Comparison of ENCODE assay signal across 14 mouse cellular contexts in genomic region chr16:29818807-29819440, GRCm38 (mm10).
A peak's percentile ranks its signal among the peaks of the same experiment; 100 is the strongest.
DNase-seq lines count a peak whose midpoint lies in the region; ATAC-seq and TF ChIP-seq lines count a peak whose summit lies in the region.
"Had no signal": no experiment of that assay in that cellular context is flagged by ENCODE, and none has a peak within 500 bp of the region (broad histone marks: within the 10 kb centered on the region; RNA-seq: fewer than 3 reads in every experiment).

No protein-coding gene starts in this region.

- peak; percentile 98 for DNase-seq in heart, adult 11 months
- DNase-seq in heart, postnatal 36 days: no peak
- no peak for DNase-seq in testis, postnatal 10 days (ENCODE audit: low spot score)
- no peak for DNase-seq in midbrain, postnatal 0 days (ENCODE audit: low spot score)
- DNase-seq in thymus, postnatal 14 days: no peak
- DNase-seq in cerebellum, adult 9-10 months: no peak
- DNase-seq: cerebellum, postnatal 14 days; liver, embryonic 13.5 days; spleen, adult 18-20 months; thymus, postnatal 36 days had no signal

- H3K9ac ChIP-seq in intestine, postnatal 0 days (ENCODE audit: low read depth, low read length): no peak overlapping the region
- H3K9ac ChIP-seq in midbrain, postnatal 0 days (replicated peaks; ENCODE audit: low read length, poor library complexity, severe bottlenecking): no peak overlapping the region
- H3K9ac ChIP-seq: liver, embryonic 13.5 days had no signal

- ATAC-seq in intestine, postnatal 0 days: peak; percentile 46
- ATAC-seq in midbrain, postnatal 0 days (ENCODE audit: low FRiP score): no peak
- ATAC-seq: inflammation-experienced regulatory T-cells, adult 6 months had no signal

- H3K4me1 ChIP-seq in testis, adult 2 months (ENCODE audit: control insufficient read depth, insufficient read depth, low read length): peaks cover 6% of the 10 kb centered on the region
- no peaks in the 10 kb centered on the region for H3K4me1 ChIP-seq in intestine, postnatal 0 days (replicated peaks; ENCODE audit: control insufficient read depth, insufficient read depth, low read length)
- H3K4me1 ChIP-seq in midbrain, postnatal 0 days (ENCODE audit: insufficient read depth, low read length): no peaks in the 10 kb centered on the region

- no peak for TF ChIP-seq CTCF in testis, adult 2 months (IDR thresholded peaks at IDR 0.05; ENCODE audit: control insufficient read depth, insufficient read depth, insufficient replicate concordance, low read depth, low read length)
- no peak for TF ChIP-seq CTCF in intestine, postnatal 0 days (IDR thresholded peaks at IDR 0.05; ENCODE audit: low read depth)
- no peak for TF ChIP-seq CTCF in midbrain, postnatal 0 days (IDR thresholded peaks at IDR 0.05)

- H3K27me3 ChIP-seq in testis, adult 2 months (ENCODE audit: control insufficient read depth, insufficient read depth, low read length): no peaks in the 10 kb centered on the region
- no peaks in the 10 kb centered on the region for H3K27me3 ChIP-seq in intestine, postnatal 0 days (replicated peaks; ENCODE audit: control insufficient read depth, insufficient read depth, low read length)
- H3K27me3 ChIP-seq in midbrain, postnatal 0 days (ENCODE audit: insufficient read depth, low read length): 0 out of 2 replicates have a peak, but pooled peaks cover 4% of the 10 kb centered on the region

- no peak overlapping the region for H3K4me3 ChIP-seq in testis, adult 2 months (ENCODE audit: control insufficient read depth, low read depth, low read length)
- H3K4me3 ChIP-seq in intestine, postnatal 0 days (ENCODE audit: low read depth, low read length): no peak overlapping the region
- no peak overlapping the region for H3K4me3 ChIP-seq in midbrain, postnatal 0 days (ENCODE audit: low read depth, low read length)
- H3K4me3 ChIP-seq: liver, embryonic 13.5 days; megakaryocyte, embryonic 14.5 days had no signal

- no peak for TF ChIP-seq POLR2A in testis, adult 2 months (IDR thresholded peaks at IDR 0.05; ENCODE audit: control insufficient read depth, low read depth, low read length)

- intact Hi-C loops in heart, postnatal 36 days (cut with DNase I): no loop called here

- H3K36me3 ChIP-seq in testis, adult 2 months (ENCODE audit: control insufficient read depth, insufficient read depth, low read length): no peaks in the 10 kb centered on the region
- no peaks in the 10 kb centered on the region for H3K36me3 ChIP-seq in intestine, postnatal 0 days (ENCODE audit: control insufficient read depth, insufficient read depth)
- no peaks in the 10 kb centered on the region for H3K36me3 ChIP-seq in midbrain, postnatal 0 days (ENCODE audit: insufficient read depth, low read length)
- H3K36me3 ChIP-seq: liver, embryonic 13.5 days had no signal

- WGBS in intestine, postnatal 0 days: 30% methylated on average over 7 of the region's 7 CpGs
- 54% methylated on average over 7 of the region's 7 CpGs for WGBS in midbrain, postnatal 0 days

- no peaks in the 10 kb centered on the region for H3K9me3 ChIP-seq in intestine, postnatal 0 days (ENCODE audit: control insufficient read depth)
- H3K9me3 ChIP-seq in midbrain, postnatal 0 days (ENCODE audit: low read length): no peaks in the 10 kb centered on the region
- H3K9me3 ChIP-seq: liver, embryonic 13.5 days; megakaryocyte, embryonic 14.5 days had no signal

- no peak overlapping the region for H3K4me2 ChIP-seq in intestine, postnatal 0 days (replicated peaks; ENCODE audit: low read depth)
- no peak overlapping the region for H3K4me2 ChIP-seq in midbrain, postnatal 0 days (ENCODE audit: low read depth, low read length, poor library complexity, severe bottlenecking)
- H3K4me2 ChIP-seq: liver, embryonic 13.5 days had no signal

- H3K27ac ChIP-seq in testis, adult 2 months (ENCODE audit: control insufficient read depth, insufficient read depth, low read depth, low read length): peak overlapping the region; percentile 62
- H3K27ac ChIP-seq in intestine, postnatal 0 days (ENCODE audit: low read depth, low read length): no peak overlapping the region
- no peak overlapping the region for H3K27ac ChIP-seq in midbrain, postnatal 0 days (ENCODE audit: low read depth, low read length)
- H3K27ac ChIP-seq: liver, embryonic 13.5 days had no signal
